Mouse (Mus musculus) lung, embryonic 15.5 days (tissue): ENCODE results near the gene Lmo2. TPM values are rescaled to one million over a fixed set of nuclear protein-coding genes. Genes with fewer than 3 reads are reported as not detected.

Experiments used
- ATAC-seq: fragments of 200-750 bp; cut with Nextera tagmentation; 2 replicates; pipeline ENCODE4 v1.8.0; 2017; ENCODE audit warnings: moderate number of reproducible peaks, borderline replicate concordance; ENCODE audit not compliant: low FRiP score, low TSS enrichment; ENCODE audit errors: extremely low read depth
- H3K27ac ChIP-seq: fragments of 300-500 bp; sonication (generic); 2 replicates; pipeline ENCODE4 v1.5.1; 2015; ENCODE audit warnings: moderate library complexity, mild to moderate bottlenecking, inconsistent platforms
- H3K27me3 ChIP-seq: fragments of 300-500 bp; sonication (generic); 2 replicates; pipeline ENCODE4 v1.6.1; 2015; ENCODE audit warnings: inconsistent platforms
- H3K36me3 ChIP-seq: fragments of 300-500 bp; sonication (generic); 2 replicates; pipeline ENCODE4 v1.6.1; 2015; ENCODE audit warnings: inconsistent platforms
- H3K4me1 ChIP-seq: fragments of 300-500 bp; sonication (generic); 2 replicates; pipeline ENCODE4 v1.6.1; 2015; ENCODE audit warnings: inconsistent platforms
- H3K4me2 ChIP-seq: fragments of 300-500 bp; sonication (generic); 2 replicates; pipeline ENCODE4 v1.6.1; 2015; ENCODE audit warnings: inconsistent platforms, mild to moderate bottlenecking, moderate library complexity
- H3K4me3 ChIP-seq: fragments of 300-500 bp; sonication (generic); 2 replicates; pipeline ENCODE4 v1.5.1; 2015; ENCODE audit warnings: mild to moderate bottlenecking, inconsistent platforms
- H3K9ac ChIP-seq: fragments of 300-500 bp; sonication (generic); 2 replicates; pipeline ENCODE4 v1.6.1; 2015; ENCODE audit warnings: inconsistent platforms
- H3K9me3 ChIP-seq: fragments of 300-500 bp; sonication (generic); 2 replicates; pipeline ENCODE4 v1.6.1; 2016; ENCODE audit warnings: inconsistent platforms
- WGBS: fragments of 180-500 bp; shearing (Covaris S2); methylation state at CpG from one replicate; pipeline ENCODE4 v1.1.7; 2015; 5-methylcytosine and 5-hydroxymethylcytosine counted together
- polyA plus RNA-seq: library from polyadenylated mRNA; unstranded; fragments of >200 nt; fragmentation: Nextera tagmentation; extraction: Ambion mirVana; gene quantifications from 2 replicates; pipeline ENCODE4 v1.2.1, GENCODE M21; 2015

Lmo2 gene
- polyA plus RNA-seq, 1 experiment from 2014 or later, result 35.1 TPM

DNA sequence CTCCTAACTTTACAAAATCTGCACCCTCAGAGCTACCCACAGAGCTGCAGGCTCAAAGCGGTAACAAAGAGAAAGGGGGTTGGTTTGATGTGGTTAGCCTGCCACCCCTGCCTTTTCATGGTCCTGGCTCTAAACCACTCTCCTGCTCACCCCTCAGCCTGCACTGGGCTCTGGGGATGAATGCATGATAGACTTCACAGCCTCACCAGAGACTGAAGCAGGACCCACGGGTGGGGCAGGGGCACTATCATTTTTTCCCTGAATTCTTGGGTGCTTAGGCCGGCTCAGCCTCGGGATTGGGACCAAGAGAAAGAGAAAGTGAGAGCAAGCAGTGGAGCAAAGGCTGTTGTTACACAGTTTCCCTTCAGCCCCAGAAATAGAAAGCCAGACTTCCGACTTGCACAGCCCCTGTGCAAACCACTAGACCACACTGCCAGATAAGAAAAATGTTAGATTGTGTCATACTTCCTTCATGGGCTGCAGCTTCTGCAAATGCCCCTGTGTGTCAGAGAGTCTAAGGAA, 12.2 kb upstream of the Lmo2 start:
- ATAC-seq, result no peak
- H3K27me3 ChIP-seq, result no peaks in the 10 kb centered on the region; the same call in 1 of the 2 replicates

DNA sequence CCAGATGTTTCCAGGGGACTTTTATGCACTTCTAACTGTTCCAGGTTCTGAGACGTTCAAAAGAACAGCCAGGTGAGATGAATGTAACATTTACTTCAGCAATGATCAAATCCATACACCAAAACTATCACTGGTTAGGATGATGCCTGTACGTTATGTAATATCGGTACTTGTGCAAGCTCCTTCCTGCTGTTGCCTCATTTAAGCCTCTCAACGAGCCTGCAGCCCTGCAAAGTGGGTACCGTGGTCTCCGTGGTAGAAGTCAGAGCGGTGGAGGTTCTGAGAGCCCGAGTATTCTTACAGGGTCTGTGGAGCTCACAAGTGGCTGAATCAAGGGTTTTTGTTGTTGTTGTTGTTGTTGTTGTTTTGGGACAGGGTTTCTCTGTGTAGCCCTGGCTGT, 10.9 kb upstream of the Lmo2 start:
- H3K36me3 ChIP-seq, result no peaks in the 10 kb centered on the region
- ATAC-seq, result no peak
- H3K9me3 ChIP-seq, result no peaks in the 10 kb centered on the region
- H3K27ac ChIP-seq, result no peak overlapping the region
- H3K4me2 ChIP-seq, result no peak overlapping the region
- H3K27me3 ChIP-seq, result no peaks in the 10 kb centered on the region; the same call in 1 of the 2 replicates
- no peaks in the 10 kb centered on the region for H3K4me1 ChIP-seq
- H3K9ac ChIP-seq, result no peak overlapping the region
- 74% methylated on average over 8 of the region's 8 CpGs for WGBS
- no peak overlapping the region for H3K4me3 ChIP-seq

More for the DNA sequence above, 12.2 kb upstream of the Lmo2 start:
- Histone ChIP-seq H3K4me2 (no peak overlapping the region), H3K9ac (no peak overlapping the region), H3K9me3 (no peaks in the 10 kb centered on the region), H3K4me3 (no peak overlapping the region), H3K27ac (no peak overlapping the region), H3K36me3 (no peaks in the 10 kb centered on the region), H3K4me1 (no peaks in the 10 kb centered on the region)
- 74% methylated on average over 5 of the region's 5 CpGs for WGBS

DNA sequence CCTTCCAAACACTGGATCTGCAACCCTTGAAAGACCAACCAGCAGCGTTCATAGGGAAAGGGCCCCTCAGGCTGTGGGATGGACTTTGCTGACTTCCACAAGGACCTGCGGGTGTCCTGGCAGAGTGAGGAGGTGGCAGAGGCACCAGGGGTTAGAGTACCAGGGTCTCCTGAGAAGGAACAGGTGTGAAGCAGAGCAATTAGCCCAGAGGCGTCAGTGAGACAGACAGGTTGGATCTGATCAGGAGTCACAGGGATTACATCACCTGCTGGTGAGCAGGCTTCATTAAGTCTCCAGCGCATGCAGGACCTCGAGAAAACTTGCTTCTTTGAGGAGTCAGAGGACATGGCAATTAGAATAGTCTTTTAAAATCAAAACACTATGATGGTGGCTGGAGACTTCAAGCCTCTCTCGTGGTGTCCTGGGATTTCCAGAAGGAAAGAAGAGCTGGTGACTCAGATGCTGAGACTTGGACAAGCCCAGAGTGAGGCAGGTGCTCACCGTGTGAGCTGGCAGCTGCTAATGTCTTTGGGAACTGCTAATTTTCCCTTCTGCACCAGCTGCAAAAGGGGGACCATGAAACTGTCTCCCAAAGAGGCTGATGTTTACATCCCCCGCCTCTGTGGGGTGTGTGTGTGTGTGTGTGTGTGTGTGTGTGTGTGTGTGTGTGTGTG, 9.7 kb upstream of the Lmo2 start:
- H3K36me3 ChIP-seq, result no peaks in the 10 kb centered on the region
- H3K4me2 ChIP-seq, result no peak overlapping the region
- no peak overlapping the region for H3K27ac ChIP-seq
- no peak overlapping the region for H3K4me3 ChIP-seq
- WGBS, result 58% methylated on average over 8 of the region's 8 CpGs
- no peak for ATAC-seq
- no peaks in the 10 kb centered on the region; the same call in 1 of the 2 replicates for H3K27me3 ChIP-seq
- no peak overlapping the region for H3K9ac ChIP-seq
- no peaks in the 10 kb centered on the region for H3K4me1 ChIP-seq
- no peaks in the 10 kb centered on the region for H3K9me3 ChIP-seq

DNA sequence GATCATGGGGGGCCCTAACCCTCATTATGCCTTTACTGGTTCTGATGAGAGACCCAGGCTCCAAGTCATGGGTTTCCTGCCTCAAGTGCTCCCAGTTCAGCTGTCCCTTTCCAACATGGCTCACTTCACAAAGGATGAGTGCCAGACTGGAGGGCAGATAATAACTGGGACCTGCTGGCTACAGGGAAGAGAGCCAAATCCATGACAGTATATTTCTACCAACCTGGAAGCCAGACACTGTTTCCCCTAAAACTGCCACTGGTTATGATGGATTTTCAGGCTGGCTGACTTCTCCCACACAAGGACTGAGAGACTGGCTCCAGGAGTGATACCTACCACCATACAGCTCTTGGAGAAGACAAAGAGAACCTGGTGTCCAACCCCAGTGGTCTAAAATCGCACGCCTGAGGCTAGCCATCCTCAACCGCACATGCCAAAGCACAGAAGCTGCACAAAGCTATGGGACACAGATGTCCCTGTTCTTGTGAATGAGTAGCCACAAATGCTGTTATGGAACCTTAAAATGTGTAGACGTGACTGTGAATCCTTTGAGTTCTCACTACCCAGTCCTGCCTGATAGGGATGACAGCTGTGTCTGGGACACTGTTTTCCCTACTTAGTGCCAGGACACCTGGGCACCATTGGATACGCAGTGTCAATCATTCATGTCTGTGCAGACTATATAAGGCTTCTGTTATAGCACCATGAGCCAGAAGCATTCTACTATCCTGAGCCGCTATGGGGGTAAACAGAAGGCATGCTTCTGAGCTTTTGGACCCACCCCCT, 4.5 kb upstream of the Lmo2 start:
- no peak overlapping the region for H3K27ac ChIP-seq
- H3K9me3 ChIP-seq, result no peaks in the 10 kb centered on the region
- no peaks in the 10 kb centered on the region for H3K36me3 ChIP-seq
- 87% methylated on average over 6 of the region's 6 CpGs for WGBS
- no peak overlapping the region for H3K4me2 ChIP-seq
- no peak overlapping the region for H3K4me3 ChIP-seq
- no peaks in the 10 kb centered on the region; the same call in 1 of the 2 replicates for H3K27me3 ChIP-seq
- no peaks in the 10 kb centered on the region for H3K4me1 ChIP-seq
- no peak for ATAC-seq
- no peak overlapping the region for H3K9ac ChIP-seq

DNA sequence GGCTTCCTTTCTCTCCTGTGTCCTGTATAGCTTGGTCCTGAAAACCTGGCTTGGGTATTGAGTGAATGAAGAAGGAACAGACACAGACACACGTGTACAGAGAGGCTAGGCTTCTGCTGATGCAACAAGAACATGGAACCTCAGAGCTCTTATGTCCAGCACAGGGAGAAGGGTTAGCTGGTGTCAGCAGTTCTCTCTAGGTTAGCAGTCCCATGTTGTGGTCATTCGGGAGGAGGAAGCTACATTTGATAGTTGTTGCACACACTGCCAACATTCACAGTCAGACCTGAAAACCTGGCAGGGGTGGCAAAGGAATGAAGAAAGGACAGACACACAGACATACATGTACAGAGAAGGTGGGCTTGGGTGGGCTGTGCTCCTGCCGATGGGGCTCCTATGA, 2.1 kb upstream of the Lmo2 start:
- Histone ChIP-seq H3K4me2 (no peak overlapping the region), H3K36me3 (no peaks in the 10 kb centered on the region), H3K4me3 (no peak overlapping the region), H3K27me3 (no peaks in the 10 kb centered on the region), H3K9ac (no peak overlapping the region), H3K27ac (no peak overlapping the region), H3K9me3 (no peaks in the 10 kb centered on the region), H3K4me1 (no peaks in the 10 kb centered on the region)
- 74% methylated on average over 3 of the region's 3 CpGs for WGBS
- no peak for ATAC-seq

DNA sequence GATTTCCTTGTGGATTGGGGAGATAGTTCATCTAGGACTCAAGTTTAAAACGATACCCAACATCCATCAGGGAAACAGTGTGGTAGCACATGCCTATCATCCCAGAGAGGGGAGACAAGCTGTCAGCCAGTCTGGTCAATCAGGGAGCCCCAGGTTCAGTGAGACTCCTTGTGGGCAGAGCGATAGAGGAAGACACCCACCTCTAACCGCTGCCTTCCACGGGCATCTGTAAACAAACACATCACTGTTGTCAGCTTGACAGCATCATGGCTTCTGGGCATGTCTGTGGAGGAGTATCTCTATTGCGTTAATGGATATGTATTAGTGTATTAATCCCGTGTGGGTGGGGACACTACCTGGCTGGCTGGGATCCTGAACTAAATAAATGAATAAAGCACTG, 919 bp upstream of the Lmo2 start:
- Histone ChIP-seq H3K36me3 (no peaks in the 10 kb centered on the region), H3K27ac (no peak overlapping the region), H3K4me3 (no peak overlapping the region), H3K27me3 (no peaks in the 10 kb centered on the region), H3K9ac (no peak overlapping the region), H3K4me2 (no peak overlapping the region), H3K4me1 (no peaks in the 10 kb centered on the region), H3K9me3 (no peaks in the 10 kb centered on the region)
- no peak for ATAC-seq
- WGBS, result 61% methylated on average over 6 of the region's 6 CpGs

DNA sequence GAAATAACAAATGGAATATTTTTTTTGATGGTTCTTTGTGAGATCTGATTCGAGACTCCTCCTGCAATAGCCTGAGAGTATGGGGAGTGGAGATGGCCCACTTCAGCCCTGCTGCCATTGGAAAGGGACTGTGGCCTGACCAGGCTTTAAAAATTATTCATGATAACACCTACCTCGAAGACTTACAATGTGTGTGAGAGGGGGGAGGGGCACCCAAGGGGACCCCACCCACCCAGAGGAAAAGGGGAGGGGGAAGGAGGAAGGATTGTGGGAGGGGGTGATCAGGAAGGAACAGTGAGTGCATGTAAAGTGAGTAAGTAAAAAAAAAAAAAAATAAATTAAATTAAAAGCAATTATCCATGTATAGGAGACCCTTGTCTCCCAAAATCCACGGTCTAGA, 848 bp downstream of the Lmo2 start:
- Histone ChIP-seq H3K27me3 (no peaks in the 10 kb centered on the region), H3K4me1 (no peaks in the 10 kb centered on the region), H3K9me3 (no peaks in the 10 kb centered on the region), H3K4me3 (no peak overlapping the region), H3K4me2 (no peak overlapping the region), H3K9ac (no peak overlapping the region), H3K27ac (no peak overlapping the region), H3K36me3 (no peaks in the 10 kb centered on the region)
- WGBS, result 46% methylated on average over 3 of the region's 3 CpGs
- ATAC-seq, result no peak

DNA sequence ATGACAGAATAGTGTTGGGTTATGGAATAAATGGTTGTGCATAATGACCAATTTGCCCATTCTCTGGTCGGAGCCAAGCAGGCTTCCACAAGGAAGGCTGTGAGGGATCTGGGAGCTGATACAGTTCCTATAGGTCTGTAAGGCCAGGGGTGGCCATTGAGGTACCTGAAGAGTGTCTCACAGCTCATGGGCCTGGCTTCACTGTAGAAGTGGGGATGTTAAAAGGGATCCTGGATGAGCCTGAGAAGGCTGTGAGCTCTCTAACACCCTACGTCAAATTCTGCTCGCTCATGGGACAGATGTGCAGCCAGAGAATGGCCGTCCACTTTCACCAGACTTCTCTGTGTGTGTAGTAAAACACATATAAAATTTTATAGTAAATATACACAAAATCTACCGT, 1.3 kb downstream of the Lmo2 start:
- Histone ChIP-seq H3K9me3 (no peaks in the 10 kb centered on the region), H3K27ac (no peak overlapping the region), H3K4me1 (no peaks in the 10 kb centered on the region), H3K36me3 (no peaks in the 10 kb centered on the region), H3K27me3 (no peaks in the 10 kb centered on the region), H3K4me3 (no peak overlapping the region), H3K9ac (no peak overlapping the region), H3K4me2 (no peak overlapping the region)
- no peak for ATAC-seq
- WGBS, result 83% methylated on average over 5 of the region's 5 CpGs

DNA sequence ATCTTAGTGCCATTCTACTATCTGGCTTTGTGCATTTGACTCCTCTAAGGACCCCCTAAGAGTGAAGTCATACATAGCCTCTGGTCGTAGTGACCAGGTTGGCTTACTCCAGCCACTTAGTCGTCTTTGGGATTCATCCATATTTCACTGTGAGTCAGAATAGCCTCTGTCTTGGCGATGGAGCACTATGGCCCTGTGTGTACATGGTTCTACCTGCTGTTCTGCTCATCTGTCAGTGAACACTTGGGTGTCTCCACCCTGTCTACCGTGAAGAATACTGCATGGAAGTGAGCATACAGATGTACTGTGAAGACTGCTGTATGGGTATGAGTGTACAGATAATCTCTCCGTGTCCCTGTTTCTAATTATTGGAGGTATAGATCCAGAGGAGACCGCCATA, 1.8 kb downstream of the Lmo2 start:
- Histone ChIP-seq H3K9me3 (no peaks in the 10 kb centered on the region), H3K27ac (no peak overlapping the region), H3K9ac (no peak overlapping the region), H3K4me3 (no peak overlapping the region), H3K27me3 (no peaks in the 10 kb centered on the region), H3K4me1 (no peaks in the 10 kb centered on the region), H3K36me3 (no peaks in the 10 kb centered on the region), H3K4me2 (no peak overlapping the region)
- no peak for ATAC-seq
- 89% methylated on average over 6 of the region's 6 CpGs for WGBS

DNA sequence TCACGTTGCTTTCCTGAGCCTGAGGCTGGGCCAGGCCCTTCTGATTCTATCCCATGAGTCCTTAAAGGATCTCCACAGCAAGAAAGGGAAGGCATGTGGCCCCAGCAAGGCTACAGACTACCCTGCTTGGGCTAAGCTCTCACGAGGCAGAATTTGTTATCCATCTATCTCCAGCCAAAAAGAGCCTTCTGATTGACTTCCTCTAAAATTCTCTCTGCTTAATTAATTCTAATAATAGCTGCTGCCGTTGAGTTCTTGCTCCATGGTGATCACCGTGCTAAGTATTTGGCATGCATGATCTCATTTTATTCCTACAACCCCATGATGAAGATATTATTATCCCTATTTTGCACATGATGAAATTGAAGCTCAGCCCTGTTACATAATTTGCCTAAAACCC, 4.6 kb downstream of the Lmo2 start:
- H3K9me3 ChIP-seq, result no peaks in the 10 kb centered on the region
- no peak overlapping the region for H3K4me3 ChIP-seq
- no peak overlapping the region for H3K4me2 ChIP-seq
- 74% methylated on average over 4 of the region's 4 CpGs for WGBS
- no peaks in the 10 kb centered on the region for H3K36me3 ChIP-seq
- no peak for ATAC-seq
- H3K27ac ChIP-seq, result no peak overlapping the region
- no peak overlapping the region for H3K9ac ChIP-seq
- H3K4me1 ChIP-seq, result no peaks in the 10 kb centered on the region
- peaks cover 1% of the 10 kb centered on the region; the same call in 1 of the 2 replicates for H3K27me3 ChIP-seq

DNA sequence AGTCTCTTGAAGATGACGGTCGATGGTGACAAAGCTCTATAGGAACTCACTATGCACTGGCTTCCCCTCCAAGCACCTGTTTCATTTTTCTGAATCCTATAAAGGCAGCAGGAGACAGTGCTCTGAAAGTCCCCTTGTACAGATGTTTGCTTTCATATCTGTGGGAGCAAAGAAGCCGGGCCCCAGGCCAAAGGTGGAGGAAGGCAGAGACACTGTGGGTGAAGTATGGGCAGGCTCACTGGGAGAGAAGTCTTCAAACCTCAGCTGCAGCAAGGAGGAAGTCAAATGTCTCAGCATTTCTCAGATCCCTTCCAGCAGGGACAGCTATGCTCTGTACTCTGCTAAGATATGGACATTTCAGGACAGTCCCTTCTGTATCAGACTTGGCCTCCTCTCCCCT, 7.6 kb downstream of the Lmo2 start:
- ATAC-seq, result no peak
- Histone ChIP-seq H3K9ac (no peak overlapping the region), H3K9me3 (no peaks in the 10 kb centered on the region), H3K36me3 (no peaks in the 10 kb centered on the region), H3K27ac (no peak overlapping the region), H3K4me3 (no peak overlapping the region), H3K4me2 (no peak overlapping the region), H3K4me1 (peaks cover 8% of the 10 kb centered on the region), H3K27me3 (peaks cover 26% of the 10 kb centered on the region)
- WGBS, result 70% methylated on average over 3 of the region's 3 CpGs

DNA sequence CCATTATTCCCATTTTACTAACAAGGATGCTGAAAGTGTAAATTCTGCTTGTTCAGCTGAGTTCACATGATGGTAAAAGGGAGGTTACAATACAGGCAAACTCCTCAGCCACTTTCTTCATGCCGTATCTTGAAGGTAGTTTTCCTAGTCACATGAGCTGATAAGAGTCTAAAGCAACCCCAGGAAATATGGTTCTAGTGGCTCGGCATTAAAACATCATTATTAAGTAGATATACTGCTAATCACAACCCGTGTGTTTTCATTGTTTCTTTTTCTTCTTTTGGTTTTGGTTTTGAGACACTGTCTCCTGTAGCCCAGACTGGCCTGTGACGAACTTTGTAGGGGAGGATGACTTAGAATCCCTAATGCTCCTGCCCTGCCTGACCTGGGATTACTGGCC, 10.4 kb downstream of the Lmo2 start:
- H3K9ac ChIP-seq, result no peak overlapping the region
- H3K4me1 ChIP-seq, result peaks cover 15% of the 10 kb centered on the region
- no peaks in the 10 kb centered on the region for H3K36me3 ChIP-seq
- no peaks in the 10 kb centered on the region for H3K9me3 ChIP-seq
- WGBS, result 61% methylated on average over 4 of the region's 4 CpGs
- no peak overlapping the region for H3K27ac ChIP-seq
- H3K4me3 ChIP-seq, result no peak overlapping the region
- ATAC-seq, result no peak
- H3K27me3 ChIP-seq, result peaks cover 49% of the 10 kb centered on the region
- no peak overlapping the region for H3K4me2 ChIP-seq
